Mouse (Mus musculus) MEL (cell line): ENCODE measurements around the gene Syt16. TPM values are rescaled to one million over a fixed set of nuclear protein-coding genes. Genes with fewer than 3 reads are reported as not detected.

Experiments used
- DNase-seq: peaks from one replicate; pipeline ENCODE4 v3.0.0; 2011; ENCODE audit warnings: low read depth, low spot score
- H3K27ac ChIP-seq: 2 replicates; pipeline ENCODE4 v1.5.1; 2012; ENCODE audit warnings: low read depth, mild to moderate bottlenecking, control low read depth, low read length, moderate library complexity; ENCODE audit not compliant: control insufficient read depth
- H3K27me3 ChIP-seq, 2 experiments: fragments of 150-350 bp in 1 of 2; sonication (generic) in 1 of 2; 2 replicates each; pipeline ENCODE4 v1.6.1; 2012; ENCODE audit warnings: low read length in 2 of 2, mild to moderate bottlenecking in 2 of 2, improper control_type of control experiment in 1 of 2, moderate library complexity in 1 of 2; ENCODE audit not compliant: insufficient read depth in 2 of 2, control insufficient read depth in 1 of 2
- H3K36me3 ChIP-seq, 2 experiments: 2 replicates each; pipeline ENCODE4 v1.6.1; 2012 to 2014; ENCODE audit warnings: low read length in 2 of 2, improper control_type of control experiment in 1 of 2, inconsistent platforms in 1 of 2, mild to moderate bottlenecking in 1 of 2; ENCODE audit not compliant: insufficient read depth in 2 of 2, control insufficient read depth in 1 of 2
- H3K4me1 ChIP-seq, 2 experiments: fragments of 150-350 bp in 1 of 2; sonication (generic) in 1 of 2; 2 replicates each; pipeline ENCODE4 v1.6.1; 2012; ENCODE audit warnings: low read length in 2 of 2, improper control_type of control experiment in 1 of 2, mild to moderate bottlenecking in 1 of 2; ENCODE audit not compliant: insufficient read depth in 2 of 2, control insufficient read depth in 1 of 2
- H3K4me3 ChIP-seq, 2 experiments: fragments of 150-350 bp in 1 of 2; sonication (generic) in 1 of 2; 2 replicates each; pipeline ENCODE4 v1.5.1; 2012; ENCODE audit warnings: low read depth in 2 of 2, low read length in 2 of 2, mild to moderate bottlenecking in 2 of 2, moderate library complexity in 2 of 2, control low read depth in 1 of 2, improper control_type of control experiment in 1 of 2; ENCODE audit not compliant: control insufficient read depth in 1 of 2, insufficient read depth in 1 of 2
- H3K79me2 ChIP-seq: 2 replicates; pipeline ENCODE4 v1.6.1; 2012; ENCODE audit warnings: mild to moderate bottlenecking, low read length, moderate library complexity; ENCODE audit not compliant: control insufficient read depth, poor library complexity, insufficient read depth
- H3K9ac ChIP-seq: 2 replicates; pipeline ENCODE4 v1.6.1; 2012; ENCODE audit warnings: low read depth, mild to moderate bottlenecking, control low read depth, low read length, moderate library complexity; ENCODE audit not compliant: control insufficient read depth, poor library complexity, severe bottlenecking
- H3K9me3 ChIP-seq: fragments of 150-350 bp; sonication (generic); replicated peaks from 2 replicates; pipeline ENCODE4 v1.6.1; 2012; ENCODE audit warnings: mild to moderate bottlenecking, low read length, improper control_type of control experiment, moderate library complexity; ENCODE audit not compliant: insufficient read depth
- BHLHE40 ChIP-seq: IDR thresholded peaks from 2 replicates; pipeline ENCODE4 v1.6.1; 2012; ENCODE audit warnings: low read depth, mild to moderate bottlenecking, inconsistent platforms, low read length, improper control_type of control experiment, borderline replicate concordance
- CHD1 ChIP-seq: IDR thresholded peaks from 2 replicates; pipeline ENCODE4 v1.6.1; 2012; ENCODE audit warnings: low read depth, mild to moderate bottlenecking, inconsistent platforms, low read length, improper control_type of control experiment
- CHD2 ChIP-seq: IDR thresholded peaks from 2 replicates; pipeline ENCODE4 v1.6.1; 2011; ENCODE audit warnings: low read length, improper control_type of control experiment
- CTCF ChIP-seq, 3 experiments: IDR thresholded peaks in 2 of 3; conservative IDR thresholded peaks in 1 of 3; 2 replicates each; pipeline ENCODE4 v1.5.1; 2011 to 2012; ENCODE audit warnings: low read length in 3 of 3, low read depth in 2 of 3, mild to moderate bottlenecking in 2 of 3, improper control_type of control experiment in 1 of 3, inconsistent platforms in 1 of 3, mixed read lengths in 1 of 3, moderate library complexity in 1 of 3; ENCODE audit not compliant: control insufficient read depth in 1 of 3, insufficient read depth in 1 of 3, poor library complexity in 1 of 3, severe bottlenecking in 1 of 3
- E2F4 ChIP-seq: IDR thresholded peaks from 2 replicates; pipeline ENCODE4 v1.6.1; 2011; ENCODE audit warnings: low read depth, low read length, improper control_type of control experiment, borderline replicate concordance
- ELF1 ChIP-seq: IDR thresholded peaks from 2 replicates; pipeline ENCODE4 v1.6.1; 2014; ENCODE audit warnings: low read depth, mild to moderate bottlenecking, inconsistent platforms, low read length, improper control_type of control experiment, moderate library complexity
- GABPA ChIP-seq: IDR thresholded peaks from 2 replicates; pipeline ENCODE4 v1.6.1; 2012; ENCODE audit warnings: low read depth, mild to moderate bottlenecking, inconsistent platforms, low read length, improper control_type of control experiment, moderate library complexity
- HCFC1 ChIP-seq: IDR thresholded peaks from 2 replicates; pipeline ENCODE4 v1.6.1; 2012; ENCODE audit warnings: low read depth, mild to moderate bottlenecking, inconsistent platforms, low read length, improper control_type of control experiment, moderate library complexity
- KAT2A ChIP-seq: conservative IDR thresholded peaks from 2 replicates; pipeline ENCODE4 v1.6.1; 2012; ENCODE audit warnings: low read depth, low read length, improper control_type of control experiment, inconsistent platforms
- MAFK ChIP-seq: IDR thresholded peaks from 2 replicates; pipeline ENCODE4 v1.6.1; 2011; ENCODE audit warnings: low read depth, mild to moderate bottlenecking, low read length, improper control_type of control experiment, borderline replicate concordance
- MEF2A ChIP-seq: IDR thresholded peaks from 2 replicates; pipeline ENCODE4 v1.6.1; 2014; ENCODE audit warnings: low read depth, mild to moderate bottlenecking, inconsistent platforms, low read length, improper control_type of control experiment; ENCODE audit not compliant: poor library complexity, insufficient replicate concordance, severe bottlenecking; ENCODE audit errors: extremely low read depth
- MYB ChIP-seq: IDR thresholded peaks from 2 replicates; pipeline ENCODE4 v1.6.1; 2011; ENCODE audit warnings: mild to moderate bottlenecking, low read depth, low read length, improper control_type of control experiment
- MYC ChIP-seq: IDR thresholded peaks from 2 replicates; pipeline ENCODE4 v1.6.1; 2011; ENCODE audit warnings: low read depth, mild to moderate bottlenecking, low read length, improper control_type of control experiment, moderate library complexity
- NELFE ChIP-seq: IDR thresholded peaks from 2 replicates; pipeline ENCODE4 v1.6.1; 2011; ENCODE audit warnings: low read depth, low read length, improper control_type of control experiment
- NRF1 ChIP-seq: IDR thresholded peaks from 2 replicates; pipeline ENCODE4 v1.6.1; 2014; ENCODE audit warnings: low read depth, mild to moderate bottlenecking, inconsistent platforms, low read length, improper control_type of control experiment, moderate library complexity; ENCODE audit not compliant: poor library complexity, insufficient read depth, severe bottlenecking
- POLR2A ChIP-seq, 2 experiments: IDR thresholded peaks; 2 replicates each; pipeline ENCODE4 v1.6.1; 2011 to 2012; ENCODE audit warnings: low read length in 2 of 2, mild to moderate bottlenecking in 2 of 2, control low read depth in 1 of 2, improper control_type of control experiment in 1 of 2, low read depth in 1 of 2, moderate library complexity in 1 of 2; ENCODE audit not compliant: control insufficient read depth in 1 of 2, insufficient read depth in 1 of 2, poor library complexity in 1 of 2
- POLR2AphosphoS2 ChIP-seq: IDR thresholded peaks from 2 replicates; pipeline ENCODE4 v1.6.1; 2011; ENCODE audit warnings: low read length, improper control_type of control experiment
- POLR2AphosphoS5 ChIP-seq: IDR thresholded peaks from 2 replicates; pipeline ENCODE4 v1.6.1; 2012; ENCODE audit warnings: low read depth, borderline replicate concordance, mild to moderate bottlenecking, inconsistent platforms, low read length, moderate library complexity, mixed read lengths
- RAD21 ChIP-seq: IDR thresholded peaks from 2 replicates; pipeline ENCODE4 v1.6.1; 2011; ENCODE audit warnings: mild to moderate bottlenecking, low read depth, low read length, improper control_type of control experiment
- SIN3A ChIP-seq: IDR thresholded peaks from 2 replicates; pipeline ENCODE4 v1.6.1; 2012; ENCODE audit warnings: low read length, improper control_type of control experiment, inconsistent platforms
- SMC3 ChIP-seq: IDR thresholded peaks from 2 replicates; pipeline ENCODE4 v1.6.1; 2011; ENCODE audit warnings: low read depth, low read length, improper control_type of control experiment
- TBP ChIP-seq: IDR thresholded peaks from 2 replicates; pipeline ENCODE4 v1.8.0; 2011; ENCODE audit warnings: low read depth, low read length, improper control_type of control experiment
- UBTF ChIP-seq: IDR thresholded peaks from 2 replicates; pipeline ENCODE4 v1.6.1; 2012; ENCODE audit warnings: low read depth, mild to moderate bottlenecking, inconsistent platforms, low read length, improper control_type of control experiment, moderate library complexity, borderline replicate concordance; ENCODE audit not compliant: insufficient read depth
- USF1 ChIP-seq: IDR thresholded peaks from 2 replicates; pipeline ENCODE4 v1.6.1; 2014; ENCODE audit warnings: low read depth, mild to moderate bottlenecking, inconsistent platforms, low read length, improper control_type of control experiment, moderate library complexity
- ZC3H11A ChIP-seq: IDR thresholded peaks from 2 replicates; pipeline ENCODE4 v1.6.1; 2012; ENCODE audit warnings: low read depth, mild to moderate bottlenecking, inconsistent platforms, low read length, improper control_type of control experiment
- ZKSCAN1 ChIP-seq: IDR thresholded peaks from 2 replicates; pipeline ENCODE4 v1.6.1; 2012; ENCODE audit warnings: low read depth, mild to moderate bottlenecking, inconsistent platforms, low read length, improper control_type of control experiment, moderate library complexity
- ZMIZ1 ChIP-seq: IDR thresholded peaks from 2 replicates; pipeline ENCODE4 v1.6.1; 2012; ENCODE audit warnings: low read depth, mild to moderate bottlenecking, inconsistent platforms, low read length, improper control_type of control experiment, moderate library complexity
- ZNF384 ChIP-seq: IDR thresholded peaks from 2 replicates; pipeline ENCODE4 v1.6.1; 2012; ENCODE audit warnings: low read depth, mild to moderate bottlenecking, inconsistent platforms, low read length, improper control_type of control experiment
- polyA plus RNA-seq, 2 experiments: library from polyadenylated mRNA; stranded (reverse) in 1 of 2; unstranded in 1 of 2; fragments of >175 nt in 1 of 2; fragments of >200 nt in 1 of 2; gene quantifications; 2 replicates each; pipeline versions ENCODE4 v1.2.1 to v1.2.4; 2012; ENCODE audit warnings: low replicate concordance in 2 of 2, low read depth in 1 of 2; ENCODE audit not compliant: insufficient read length in 2 of 2, insufficient read depth in 1 of 2, missing spikeins in 1 of 2
- total RNA-seq: library from RNA; depleted of rRNA; stranded (reverse); fragments of 300-350 nt; gene quantifications from 2 replicates; pipeline ENCODE4 v1.2.3, GENCODE M21; 2012

Gene Syt16
- total and polyA plus RNA-seq, 3 experiments: 0.07 TPM; not detected in 2

DNA sequence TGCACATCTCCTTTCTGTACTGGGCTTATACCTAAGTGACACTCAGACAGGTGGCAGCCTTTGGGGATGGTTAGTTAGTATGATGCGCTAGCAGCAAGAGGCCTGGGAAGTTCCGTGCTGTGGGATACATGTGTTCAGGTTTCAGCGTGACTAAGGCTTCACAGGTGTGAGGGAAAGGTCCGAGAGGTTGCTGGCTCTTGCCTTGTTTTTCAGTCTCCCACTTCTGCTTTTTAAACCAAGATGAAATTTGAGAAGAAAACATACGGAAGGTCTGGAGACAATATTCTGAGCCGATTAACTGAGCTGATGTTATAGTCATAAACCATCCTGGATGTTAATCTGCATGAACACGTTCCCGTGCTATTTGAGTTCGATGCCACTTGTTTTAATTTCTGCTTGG, 5.0 kb downstream of the Syt16 start:
- H3K27ac ChIP-seq: no peak overlapping the region
- no peaks in the 10 kb centered on the region for H3K36me3 ChIP-seq
- TF ChIP-seq SIN3A (no peak), ZMIZ1 (no peak), GABPA (no peak), E2F4 (no peak), BHLHE40 (no peak), POLR2A (IDR thresholded peaks at IDR 0.05; ENCODE audit: control insufficient read depth in 1 of 2, insufficient read depth in 1 of 2, low read depth in 1 of 2, low read length in 2 of 2, poor library complexity in 1 of 2) (no peak), NELFE (no peak), MAFK (no peak), MYB (no peak)
- peaks cover 0 to 2% of the 10 kb centered on the region in 2 experiments; a peak in 2 of 4 replicates for H3K27me3 ChIP-seq
- no peak overlapping the region for H3K4me3 ChIP-seq
- no peaks in the 10 kb centered on the region for H3K9me3 ChIP-seq
- no peaks in the 10 kb centered on the region for H3K4me1 ChIP-seq
- no peak overlapping the region for H3K9ac ChIP-seq
- no peak for DNase-seq
- no peaks in the 10 kb centered on the region for H3K79me2 ChIP-seq

DNA sequence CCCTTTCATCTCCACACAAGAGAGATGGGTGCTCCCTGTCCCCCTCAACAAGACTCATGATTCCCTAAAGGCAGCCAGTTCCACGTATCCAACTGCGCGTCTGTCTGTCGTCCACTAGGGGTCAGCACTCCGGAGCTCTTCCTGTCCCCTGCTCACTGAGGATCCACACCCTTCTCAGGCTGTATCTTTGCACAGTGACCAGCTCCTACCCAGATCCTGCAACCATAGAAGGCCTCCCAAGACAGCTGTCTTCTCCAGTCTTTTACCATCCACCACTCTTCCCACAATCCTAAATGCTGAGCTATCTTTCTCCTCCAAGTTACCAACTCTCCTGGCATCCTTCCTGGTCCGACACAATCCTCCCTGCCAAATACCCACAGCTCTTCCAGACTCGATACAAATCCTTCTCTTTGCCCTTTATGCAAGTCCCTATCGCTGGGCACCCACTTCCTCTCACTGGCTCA, 12.0 kb downstream of the Syt16 start:
- DNase-seq: peak; percentile 68
- TF ChIP-seq POLR2AphosphoS2 (no peak), SMC3 (peak; percentile 66), MYC (no peak), CHD1 (no peak), TBP (no peak), NRF1 (no peak), USF1 (no peak), BHLHE40 (no peak), CHD2 (no peak), MAFK (no peak), POLR2A (IDR thresholded peaks at IDR 0.05; ENCODE audit: control insufficient read depth in 1 of 2, insufficient read depth in 1 of 2, low read depth in 1 of 2, low read length in 2 of 2, poor library complexity in 1 of 2) (no peak), ZKSCAN1 (no peak), MEF2A (no peak), ELF1 (peak; percentile 44; the same call in 1 of the 2 replicates), POLR2AphosphoS5 (no peak), ZNF384 (no peak), RAD21 (peak; percentile 21), UBTF (no peak), KAT2A (no peak), ZC3H11A (peak; percentile 14; the same call in 1 of the 2 replicates), GABPA (no peak), HCFC1 (no peak), CTCF (IDR thresholded peaks at IDR 0.05 in 2 of 3, conservative IDR thresholded peaks at IDR 0.05 in 1 of 3; ENCODE audit: control insufficient read depth in 1 of 3, insufficient read depth in 1 of 3, low read depth in 2 of 3, low read length in 3 of 3, poor library complexity in 1 of 3, severe bottlenecking in 1 of 3) (peak; percentile 77 to 90 (median 89))
- no peaks in the 10 kb centered on the region for H3K79me2 ChIP-seq

More for the DNA sequence above, 12.0 kb downstream of the Syt16 start:
- Histone ChIP-seq H3K4me3 (no peak overlapping the region), H3K9me3 (no peaks in the 10 kb centered on the region), H3K4me1 (no peaks in the 10 kb centered on the region), H3K27ac (no peak overlapping the region), H3K36me3 (peaks cover 0 to 2% of the 10 kb centered on the region in 2 experiments; a peak in 1 of 4 replicates), H3K9ac (no peak overlapping the region), H3K27me3 (no peaks in the 10 kb centered on the region; a peak in 1 of 4 replicates)
